Mouse (Mus musculus) gastrocnemius, postnatal 10 days (tissue): ENCODE measurements around the gene Pamr1. TPM values are rescaled to one million over a fixed set of nuclear protein-coding genes. Genes with fewer than 3 reads are reported as not detected.
A peak's percentile ranks its signal among the peaks of the same experiment; 100 is the strongest.

Experiments used
- DNase-seq: peaks from one replicate; pipeline ENCODE4 v3.0.0; 2021; ENCODE audit warnings: mixed read lengths
- long read RNA-seq, 2 experiments: library from polyadenylated mRNA; stranded (forward); transcript quantifications; one replicate each; pipeline ENCODE4 v2.0.0; 2021
- total RNA-seq, 2 experiments: library from RNA; stranded (reverse); gene quantifications; 2 replicates each; pipeline ENCODE4 v1.2.3; 2021

Gene Pamr1
- 10 to 100 TPM; 20.7 to 30.6 TPM for total RNA-seq
- long read RNA-seq, experiment 1, transcript Pamr1-201 (11 exons, 2,864 nt): major isoform, 39 of 45 reads
- long read RNA-seq, experiment 1, partial matches to known transcripts: 2 of 45 reads
- long read RNA-seq, experiment 1, other reads (novel, unspliced or antisense): 4 of 45 reads
- long read RNA-seq, experiment 2, transcript Pamr1-201 (11 exons, 2,864 nt): major isoform, 23 of 29 reads
- long read RNA-seq, experiment 2, partial matches to known transcripts: 2 of 29 reads
- long read RNA-seq, experiment 2, other reads (novel, unspliced or antisense): 4 of 29 reads

DNA sequence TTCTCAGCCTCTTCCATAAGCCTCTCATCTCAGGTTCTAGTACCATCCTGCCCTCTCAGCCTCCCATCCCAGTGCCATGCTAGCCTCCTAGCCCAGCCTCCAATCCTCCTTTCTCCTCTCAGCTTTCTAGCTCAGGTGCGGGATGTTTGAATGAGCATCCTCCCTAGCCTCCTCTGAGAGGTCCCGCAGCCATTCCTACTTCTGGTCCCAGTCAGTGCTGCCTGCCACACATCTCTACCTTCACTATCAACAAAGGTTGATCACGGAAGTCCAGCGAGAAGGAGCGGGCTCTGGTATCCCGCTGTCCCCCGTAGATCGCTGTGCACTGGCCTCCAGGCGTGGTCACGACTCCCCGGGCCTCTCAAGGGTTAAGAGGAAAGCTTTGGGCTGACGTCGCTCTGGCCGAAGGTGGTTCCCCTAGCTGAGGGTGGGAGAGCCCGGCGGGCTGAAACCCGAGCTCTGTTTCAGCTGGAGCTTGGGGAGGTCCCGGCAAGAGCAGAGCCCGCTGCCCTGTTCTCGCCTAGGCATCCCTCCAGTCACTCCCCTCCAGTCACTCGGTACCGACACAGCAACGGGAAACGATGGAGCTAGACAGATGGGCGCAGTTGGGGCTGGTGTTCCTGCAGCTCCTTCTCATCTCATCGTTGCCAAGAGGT, at the start of gene Pamr1:
TSS of gene Pamr1 (plus strand) at position 402 of the 656 bp plus-strand sequence.
- DNase-seq: peak; percentile 56

DNA sequence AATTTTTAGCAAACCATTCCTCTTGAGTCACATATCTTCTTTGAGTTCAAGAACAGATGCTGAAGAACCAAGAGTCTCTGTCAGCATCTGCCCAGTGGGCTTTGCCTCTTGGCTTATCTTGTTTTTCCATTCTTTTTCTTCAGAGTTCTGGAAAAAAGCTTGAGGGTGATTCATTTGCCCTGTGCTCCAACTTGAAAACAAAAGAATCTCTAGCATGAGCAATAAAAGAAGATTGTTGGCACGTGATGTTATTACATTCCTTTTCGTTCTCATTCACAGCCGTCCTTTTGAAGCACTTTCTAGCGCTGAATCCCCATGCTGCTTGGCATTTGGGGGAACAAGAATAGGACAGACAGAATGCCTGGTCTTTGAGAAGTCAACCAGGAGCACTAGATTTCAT, 42.2 kb upstream of the Pamr1 start:
- DNase-seq: no peak

- no peak for DNase-seq
Measured at GRCm38 (mm10) chr2:102508154-102508553, 41.7 kb upstream of the Pamr1 start.

DNA sequence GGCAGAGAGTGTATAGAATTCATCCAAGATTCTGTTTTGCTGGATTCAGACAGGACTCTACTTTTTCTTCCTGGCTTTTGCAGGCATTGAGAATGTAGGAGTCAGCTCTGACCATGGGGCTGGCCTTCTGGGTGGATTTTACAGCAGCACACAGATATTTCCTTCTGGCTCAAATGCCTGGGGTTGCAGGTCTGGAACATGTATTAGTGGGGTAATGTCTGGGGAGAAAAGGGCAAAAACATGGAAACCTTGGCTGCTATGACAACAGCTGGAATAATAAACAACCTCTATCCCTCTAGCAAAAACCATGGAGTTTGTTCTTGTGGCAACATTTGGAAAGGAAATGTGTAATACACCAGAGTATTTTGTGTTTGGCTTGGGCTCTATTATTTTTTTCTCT, 29.9 kb upstream of the Pamr1 start:
- no peak for DNase-seq

GRCm38 (mm10) chr2:102527563-102527962, 22.2 kb upstream of the Pamr1 start:
- DNase-seq: no peak

GRCm38 (mm10) chr2:102533437-102533836, 16.4 kb upstream of the Pamr1 start:
- no peak for DNase-seq

DNA sequence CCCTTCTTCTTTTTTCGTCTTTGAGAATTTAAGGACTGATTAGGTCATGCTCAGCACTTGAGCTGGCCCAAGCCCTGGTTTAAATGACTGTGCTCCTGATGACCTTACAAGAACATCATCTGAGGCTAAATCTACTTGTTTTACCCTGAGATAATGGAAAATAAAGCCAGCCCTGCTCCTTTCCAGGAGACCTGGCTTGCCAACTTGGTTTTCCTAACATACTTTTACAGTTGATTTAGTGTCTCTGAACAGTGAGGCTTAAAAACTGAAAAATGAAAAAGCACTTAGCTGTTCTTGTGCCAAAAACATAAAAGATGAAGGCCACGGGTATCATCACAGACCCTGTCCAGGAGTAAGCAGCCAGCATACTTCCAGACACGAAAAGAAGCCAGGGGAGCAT, 13.0 kb upstream of the Pamr1 start:
- DNase-seq: no peak

DNA sequence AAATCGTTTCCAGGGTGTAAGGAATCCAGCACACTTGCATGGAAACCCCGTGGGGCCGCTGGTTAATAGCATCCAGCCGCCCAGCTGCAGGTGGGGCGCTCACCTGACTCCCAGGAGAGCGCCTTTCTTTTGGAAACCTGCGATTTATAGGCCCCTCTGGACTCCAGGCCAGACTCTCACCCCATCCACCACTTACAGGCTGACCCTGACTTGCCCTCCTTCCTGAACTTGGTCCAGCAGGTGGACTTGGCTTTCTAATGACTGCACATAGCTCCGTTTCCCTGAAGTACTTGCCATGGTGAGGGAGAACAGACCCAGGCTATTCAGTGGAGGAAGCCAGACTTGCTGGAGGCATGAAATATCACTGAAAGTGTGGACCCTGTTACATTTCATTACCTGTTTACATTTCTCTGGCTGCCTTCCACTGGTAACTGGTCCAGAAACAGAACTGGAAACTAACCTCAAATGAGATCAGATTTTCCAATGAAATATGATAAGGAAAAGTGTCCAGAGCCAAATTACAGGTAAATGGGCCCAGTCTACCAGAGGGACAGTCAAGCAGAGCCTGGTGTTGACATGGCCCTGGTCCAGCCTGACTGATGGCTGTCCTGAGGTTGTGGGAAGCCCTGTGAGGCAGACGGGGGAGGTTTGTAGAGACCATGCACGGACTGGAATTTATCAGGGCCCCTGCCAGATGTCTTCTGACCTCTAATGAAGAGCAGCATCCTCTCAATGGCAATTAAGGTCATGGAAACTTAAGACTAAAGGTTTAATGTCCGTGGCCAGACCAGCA, 9.2 kb upstream of the Pamr1 start:
- no peak for DNase-seq

- DNase-seq: peak; percentile 19
Measured at GRCm38 (mm10) chr2:102541404-102542125, 8.2 kb upstream of the Pamr1 start.

DNA sequence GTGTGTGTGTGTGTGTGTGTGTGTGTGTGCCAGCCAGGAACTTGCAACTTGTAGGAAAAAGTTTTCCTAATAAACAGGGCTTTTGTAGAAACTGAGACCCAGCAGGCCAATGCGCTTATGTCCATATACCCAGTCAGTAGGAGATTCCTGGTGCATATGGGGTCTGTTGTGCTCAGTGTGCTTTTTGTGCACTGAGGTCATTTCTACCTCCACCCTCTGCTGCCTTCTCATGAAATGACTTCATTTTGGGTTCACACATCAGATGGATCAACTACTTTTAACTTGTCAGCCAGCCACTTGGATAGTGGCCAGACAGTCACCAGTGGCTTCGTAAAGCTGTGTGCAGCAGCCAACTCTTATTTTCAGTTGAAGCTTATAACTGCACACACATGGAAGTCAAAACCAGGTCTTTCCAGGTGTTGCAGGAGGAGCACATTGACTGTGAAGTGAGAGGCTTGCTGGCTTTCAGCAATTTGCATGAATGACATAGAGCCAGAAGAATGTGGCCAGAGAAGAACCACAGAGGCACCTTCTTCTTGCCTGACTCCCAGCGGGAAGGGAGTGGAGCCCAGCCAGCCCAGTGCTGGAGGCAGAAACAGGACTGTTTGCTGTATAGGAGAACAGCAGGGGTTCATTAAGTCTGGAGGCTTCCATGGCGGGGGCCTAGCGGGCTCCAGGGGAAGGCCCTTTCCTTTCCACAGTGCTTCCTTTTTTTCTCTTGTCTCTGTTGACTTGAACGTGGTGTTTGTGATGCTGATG, 5.7 kb upstream of the Pamr1 start:
- peak; percentile 21 for DNase-seq

DNA sequence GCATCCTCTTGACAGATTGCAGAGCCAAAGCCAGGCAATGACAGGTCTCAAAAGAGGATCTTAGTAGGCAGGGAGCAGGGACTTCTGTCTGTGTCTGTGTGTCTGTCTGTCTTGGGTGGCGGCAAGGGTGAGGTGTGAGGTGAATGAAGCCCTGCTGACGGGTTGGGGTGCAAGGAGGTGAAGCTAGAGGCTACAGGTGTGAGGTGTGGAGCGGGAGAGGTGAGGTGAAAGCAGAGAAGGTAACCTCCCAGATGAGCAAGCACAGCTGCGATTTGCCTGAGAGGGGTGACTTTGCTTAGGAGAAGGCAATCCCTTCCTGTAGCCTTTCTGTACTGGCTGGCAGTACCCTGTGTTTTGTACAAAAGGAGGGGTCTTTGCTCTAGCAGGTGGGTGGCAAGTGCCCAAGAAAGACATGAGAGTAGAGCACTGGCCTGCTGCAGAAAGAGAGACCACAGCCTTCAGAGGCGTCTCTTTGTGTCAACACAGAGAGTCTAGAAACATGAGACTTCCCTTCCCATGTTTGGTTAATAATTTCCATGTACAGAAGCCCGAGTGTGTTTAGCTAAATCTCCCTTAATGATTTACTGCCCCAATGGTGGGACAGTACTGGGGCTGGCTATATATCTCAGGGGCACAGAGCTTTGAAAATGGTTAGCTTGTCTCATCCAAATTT, 1.2 kb downstream of the Pamr1 start:
- DNase-seq: no peak

- no peak for DNase-seq
Measured at GRCm38 (mm10) chr2:102551594-102551993, 1.8 kb downstream of the Pamr1 start.

DNA sequence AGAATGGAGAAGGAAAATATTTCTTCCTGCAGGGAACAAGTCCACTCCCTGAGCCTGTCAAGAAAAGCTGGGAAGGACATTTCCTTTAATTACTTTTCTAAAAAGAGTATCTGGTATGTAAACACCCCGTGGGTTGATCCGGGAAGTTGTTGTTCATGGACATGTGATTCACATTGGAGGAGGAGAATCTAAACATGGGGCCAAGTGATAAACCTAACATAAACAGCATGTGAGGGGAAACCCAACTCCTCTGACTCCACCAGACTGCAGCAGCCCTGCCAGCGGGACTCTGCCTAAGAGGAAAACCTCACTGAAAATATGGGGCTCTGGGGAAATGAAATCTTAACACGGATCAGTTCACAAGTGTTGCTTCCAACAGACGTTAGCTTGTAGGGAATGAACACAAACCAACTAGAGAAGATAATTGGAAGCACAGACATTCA, 2.3 kb downstream of the Pamr1 start:
- no peak for DNase-seq

GRCm38 (mm10) chr2:102557085-102557484, 7.3 kb downstream of the Pamr1 start:
- no peak for DNase-seq

GRCm38 (mm10) chr2:102558965-102559364, 9.2 kb downstream of the Pamr1 start:
- no peak for DNase-seq

- no peak for DNase-seq
Measured at GRCm38 (mm10) chr2:102563848-102564247, 14.0 kb downstream of the Pamr1 start.

GRCm38 (mm10) chr2:102579248-102579647, 29.4 kb downstream of the Pamr1 start:
- DNase-seq: no peak

DNA sequence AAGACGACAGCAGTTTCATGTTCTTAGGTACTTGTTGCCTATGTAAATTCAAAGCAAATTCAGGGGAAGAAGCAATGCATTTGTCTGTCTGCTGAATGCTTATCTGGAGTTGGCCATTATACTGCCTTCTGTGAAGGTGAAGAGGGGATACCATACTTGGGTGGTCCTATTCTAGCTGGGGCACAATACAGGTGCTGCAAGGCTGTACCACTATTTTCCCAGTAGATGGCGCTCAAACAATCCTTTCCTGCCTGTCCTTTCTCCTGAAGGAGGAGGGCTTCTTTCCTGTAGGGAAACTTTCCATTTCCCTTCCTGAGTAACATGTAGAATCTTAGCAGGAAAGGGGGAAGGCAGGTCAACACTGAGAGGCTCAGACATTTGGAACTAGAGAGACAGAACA, 40.2 kb downstream of the Pamr1 start:
- DNase-seq: peak; percentile 8

- no peak for DNase-seq
Measured at GRCm38 (mm10) chr2:102594535-102594934, 44.7 kb downstream of the Pamr1 start.

GRCm38 (mm10) chr2:102595395-102596130, 45.8 kb downstream of the Pamr1 start:
- no peak for DNase-seq
